Mouse (Mus musculus): ENCODE data around the gene Ceacam14.

The Ceacam14 gene

GRCm38 (mm10) chr7:17812333-17812732 lies at the start of gene Ceacam14:
Gene Ceacam14, plus strand, starts transcription at chr7:17812633.
- DNase-seq (ENCODE audit: low read depth, low spot score), result no peak

Data from forelimb bud, embryonic 11.5 days (tissue).